Mouse (Mus musculus) central nervous system, embryonic 18 days (tissue): ENCODE measurements around the gene Scrt2. TPM values are rescaled to one million over a fixed set of nuclear protein-coding genes. Genes with fewer than 3 reads are reported as not detected.

Source experiments
- polyA plus RNA-seq: library from polyadenylated mRNA; depleted of rRNA; stranded (reverse); fragments of >200 nt; gene quantifications from 2 replicates; pipeline ENCODE4 v1.2.3, GENCODE M21; 2012; rRNA removed

The Scrt2 gene
- polyA plus RNA-seq: 21.4 and 30.7 TPM in 2 replicates

DNA sequence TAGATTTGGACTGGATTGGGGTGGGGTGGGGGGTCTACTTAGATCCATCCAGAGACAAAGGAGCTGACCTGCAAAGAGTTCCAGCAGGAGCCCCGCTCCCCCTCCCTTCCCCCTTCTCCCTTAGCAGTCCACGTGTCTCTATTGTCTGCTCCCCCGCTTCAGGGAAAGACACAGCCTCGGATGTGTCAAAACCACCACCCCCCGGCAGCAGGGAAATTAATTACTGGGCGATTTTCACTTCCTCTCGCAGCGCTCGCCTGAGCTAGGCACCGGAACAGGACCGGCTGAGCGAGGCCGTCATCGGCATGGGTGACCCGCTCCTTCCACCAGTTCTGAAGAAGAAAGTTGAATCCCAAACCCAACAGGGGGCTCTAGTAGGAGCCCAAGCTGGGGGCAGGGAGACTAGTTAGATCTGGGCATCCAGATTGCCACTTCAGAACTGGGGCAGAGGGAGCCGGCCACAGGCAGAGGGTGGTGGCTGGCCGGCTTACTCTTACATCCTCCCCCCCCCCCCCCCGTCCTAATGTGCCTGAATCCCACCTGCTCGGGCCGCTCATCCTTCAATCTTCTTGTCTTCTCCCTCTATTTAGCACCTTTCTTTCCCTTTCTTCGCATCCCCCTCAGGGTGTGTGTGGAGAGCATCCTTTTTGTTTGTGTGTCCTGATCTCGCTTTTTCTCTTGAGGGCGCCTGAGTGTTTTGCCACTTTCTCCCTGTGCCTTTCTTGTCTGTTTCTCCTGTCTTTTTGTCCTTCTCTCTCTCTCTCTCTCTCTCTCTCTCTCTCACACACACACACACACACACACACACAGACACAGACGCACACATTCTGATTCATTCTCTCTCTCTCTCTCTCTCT is at the start of gene Scrt2:
Gene Scrt2, plus strand, starts transcription at position 845 of the 857 bp plus-strand sequence.

DNA sequence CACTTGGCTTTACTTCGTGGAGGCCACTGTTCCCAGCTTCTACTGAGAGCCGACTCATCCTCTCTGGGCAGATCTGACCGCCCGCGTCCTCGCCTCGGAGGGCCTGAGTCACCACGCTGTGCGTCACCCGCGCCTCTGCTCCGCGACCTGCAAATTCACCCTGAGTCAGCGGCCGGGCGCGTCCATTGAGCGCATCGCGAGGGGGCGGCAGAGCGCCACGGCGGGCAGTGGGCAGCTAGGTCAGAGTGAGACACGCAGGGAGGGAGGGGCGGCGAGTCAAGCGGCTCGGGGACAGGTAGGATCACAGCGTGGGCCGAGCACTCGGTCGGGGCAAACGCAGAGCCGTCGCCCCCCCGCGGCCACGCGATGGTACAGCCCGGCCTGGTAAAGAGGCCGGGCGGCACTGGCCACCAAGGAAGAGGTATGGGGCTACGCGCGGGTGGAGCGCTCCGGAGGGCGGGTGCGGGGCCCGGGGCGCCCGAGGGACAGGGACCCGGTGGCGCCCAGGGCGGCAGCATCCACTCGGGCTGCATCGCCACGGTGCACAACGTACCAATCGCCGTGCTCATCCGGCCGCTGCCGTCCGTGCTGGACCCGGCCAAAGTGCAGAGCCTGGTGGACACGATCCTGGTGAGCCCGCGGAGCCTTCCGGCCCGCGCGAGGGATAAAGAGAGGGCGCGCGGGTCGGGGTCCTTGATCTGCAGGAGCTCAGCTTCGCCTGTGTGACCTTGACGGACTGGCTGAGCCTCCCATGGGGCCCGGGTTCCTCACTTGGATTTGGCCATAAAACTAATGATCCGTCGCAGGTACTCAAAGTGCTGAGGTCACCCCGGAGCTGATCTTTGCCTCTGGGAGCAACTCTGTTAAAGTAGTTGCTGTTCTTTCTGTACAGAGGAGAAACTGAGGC is 24.2 kb downstream of the Scrt2 start, which contains the start of gene Srxn1:
Gene Srxn1, plus strand, starts transcription at position 199 of the 907 bp plus-strand sequence.

DNA sequence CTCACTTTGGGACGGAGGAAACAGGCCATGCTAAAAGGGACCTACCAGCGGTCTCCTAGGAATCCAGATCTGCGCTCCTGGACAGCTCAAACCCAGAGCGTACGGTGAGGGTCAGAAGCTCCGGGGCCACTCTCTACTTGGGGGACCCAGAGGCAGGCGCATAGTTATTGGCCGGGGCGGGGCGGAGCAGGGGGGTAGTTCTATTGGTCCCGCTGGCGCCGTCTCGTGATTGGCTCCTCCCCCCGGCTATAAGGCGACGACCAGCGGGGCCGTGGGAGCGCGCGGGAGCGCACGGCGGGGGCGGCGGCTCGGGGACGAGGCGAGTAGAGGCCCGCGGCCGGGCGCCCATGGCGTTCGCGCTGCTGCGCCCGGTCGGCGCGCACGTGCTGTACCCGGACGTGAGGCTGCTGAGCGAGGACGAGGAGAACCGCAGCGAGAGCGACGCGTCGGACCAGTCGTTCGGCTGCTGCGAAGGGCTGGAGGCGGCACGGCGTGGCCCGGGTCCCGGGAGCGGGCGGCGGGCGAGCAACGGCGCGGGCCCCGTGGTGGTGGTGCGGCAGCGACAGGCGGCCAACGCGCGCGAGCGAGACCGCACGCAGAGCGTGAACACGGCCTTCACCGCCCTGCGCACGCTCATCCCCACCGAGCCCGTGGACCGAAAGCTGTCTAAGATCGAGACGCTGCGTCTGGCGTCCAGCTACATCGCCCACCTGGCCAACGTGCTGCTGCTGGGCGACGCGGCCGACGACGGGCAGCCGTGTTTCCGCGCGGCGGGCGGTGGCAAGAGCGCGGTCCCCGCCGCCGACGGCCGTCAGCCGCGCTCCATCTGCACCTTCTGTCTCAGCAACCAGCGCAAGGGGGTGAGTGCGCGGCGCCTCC is 62.2 kb downstream of the Scrt2 start, which contains the start of gene Tcf15:
Gene Tcf15, plus strand, starts transcription at position 283 of the 879 bp plus-strand sequence.

Other genes with a start within 250 kb of the Scrt2 start
- gene Rspo4, start 238.6 kb upstream of the Scrt2 start, polyA plus RNA-seq: 0.10 and 0.25 TPM in 2 replicates
- gene Angpt4, start 170.3 kb upstream of the Scrt2 start, polyA plus RNA-seq: 0.10 and 0.66 TPM in 2 replicates
- gene Fam110a, start 101.3 kb upstream of the Scrt2 start, polyA plus RNA-seq: 17.7 and 22.5 TPM in 2 replicates
- 1.6 and 2.0 TPM in 2 replicates for gene Slc52a3, start 85.0 kb upstream of the Scrt2 start, polyA plus RNA-seq
- 21.2 and 25.0 TPM in 2 replicates for gene Srxn1, start 24.0 kb downstream of the Scrt2 start, polyA plus RNA-seq
- 1.6 and 1.7 TPM in 2 replicates for gene Tcf15, start 62.0 kb downstream of the Scrt2 start, polyA plus RNA-seq
- 91.5 and 92.2 TPM in 2 replicates for gene Csnk2a1, start 145.3 kb downstream of the Scrt2 start, polyA plus RNA-seq
- gene Tbc1d20, start 212.3 kb downstream of the Scrt2 start, polyA plus RNA-seq: 35.3 and 36.4 TPM in 2 replicates